Mouse (Mus musculus) cerebellum, adult 8-10 months (tissue): ENCODE data around the gene Snta1.

Experiments used
- DNase-seq: peaks from one replicate; pipeline ENCODE4 v3.0.0; 2022

The Snta1 gene

DNA sequence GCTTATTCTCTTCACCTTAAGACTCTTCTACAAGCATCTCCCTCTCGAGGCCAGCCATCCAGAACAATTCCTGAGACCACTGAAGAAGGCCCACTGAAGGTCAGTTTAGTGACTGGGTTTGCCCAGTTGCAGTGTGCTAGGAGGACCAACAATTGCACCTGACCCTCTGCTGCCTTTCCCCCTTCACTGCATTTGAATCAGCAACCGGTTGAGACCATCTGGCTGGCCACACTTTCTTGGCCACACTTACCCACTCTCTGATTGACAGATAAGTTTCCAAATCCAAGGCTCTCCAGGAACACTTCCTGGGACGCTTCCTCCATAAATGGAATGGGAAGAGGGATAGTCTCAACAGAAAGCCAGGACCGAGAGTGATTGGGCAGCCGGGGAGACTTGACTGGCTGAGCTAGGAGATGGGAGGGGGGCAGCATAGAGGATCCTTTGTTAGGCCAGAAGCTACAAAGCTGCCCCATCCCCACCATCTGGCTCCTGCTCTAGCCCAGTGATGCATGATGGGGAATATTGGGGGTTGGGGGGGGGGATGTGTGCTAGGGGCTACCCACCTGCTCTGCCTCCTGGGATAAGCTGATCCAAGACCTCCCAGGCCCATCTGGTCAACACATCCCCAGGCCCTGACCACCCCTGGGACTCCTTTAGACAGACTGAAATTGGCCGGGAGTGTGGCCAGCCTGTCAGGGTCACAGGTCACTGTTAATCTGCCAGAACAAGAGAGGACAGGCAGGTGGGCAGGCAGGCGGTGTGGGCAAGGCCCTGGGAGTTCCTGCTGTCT lies 13.2 kb upstream of the Snta1 start:
- peak; percentile 60 for DNase-seq

- DNase-seq = no peak
These were observed 12.0 kb upstream of the Snta1 start for GRCm38 (mm10) chr2:154419631-154420515.

- DNase-seq = no peak
These were observed 10.1 kb upstream of the Snta1 start for GRCm38 (mm10) chr2:154418001-154418400.

- peak; percentile 78 for DNase-seq
These were observed 9.2 kb upstream of the Snta1 start for GRCm38 (mm10) chr2:154417107-154417506.

DNA sequence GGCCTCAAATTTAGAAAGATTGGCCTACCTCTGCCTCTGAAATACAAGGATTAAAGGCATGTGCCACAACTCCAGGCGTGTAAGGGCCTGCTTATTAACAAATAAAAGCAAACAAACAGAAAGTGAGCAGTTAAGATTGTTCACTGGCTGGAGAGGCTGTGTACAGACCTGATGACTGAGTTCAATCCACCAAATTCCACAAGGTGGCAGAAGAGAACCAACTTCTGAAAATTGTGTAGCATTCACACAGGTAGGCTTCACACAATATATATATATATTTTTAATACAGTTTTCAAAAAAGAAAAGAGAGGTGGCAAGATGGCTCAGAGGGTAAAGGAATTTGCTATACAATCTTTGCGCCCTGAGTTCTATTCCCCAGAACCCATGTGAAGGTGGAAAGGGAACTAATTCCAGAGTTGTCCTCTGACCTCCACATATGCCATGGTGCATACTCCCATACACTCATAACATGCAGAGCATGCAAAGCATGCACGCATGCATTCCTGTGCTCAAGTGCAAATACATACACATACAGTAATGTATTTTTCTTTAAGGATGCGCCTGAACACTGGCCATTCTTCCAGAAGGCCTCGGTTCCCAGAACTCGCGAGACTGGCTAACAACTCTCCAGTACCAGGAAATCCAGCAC lies 4.2 kb upstream of the Snta1 start:
- peak; percentile 69 for DNase-seq

- DNase-seq = no peak
These were observed 2.5 kb upstream of the Snta1 start for GRCm38 (mm10) chr2:154410355-154410754.

DNA sequence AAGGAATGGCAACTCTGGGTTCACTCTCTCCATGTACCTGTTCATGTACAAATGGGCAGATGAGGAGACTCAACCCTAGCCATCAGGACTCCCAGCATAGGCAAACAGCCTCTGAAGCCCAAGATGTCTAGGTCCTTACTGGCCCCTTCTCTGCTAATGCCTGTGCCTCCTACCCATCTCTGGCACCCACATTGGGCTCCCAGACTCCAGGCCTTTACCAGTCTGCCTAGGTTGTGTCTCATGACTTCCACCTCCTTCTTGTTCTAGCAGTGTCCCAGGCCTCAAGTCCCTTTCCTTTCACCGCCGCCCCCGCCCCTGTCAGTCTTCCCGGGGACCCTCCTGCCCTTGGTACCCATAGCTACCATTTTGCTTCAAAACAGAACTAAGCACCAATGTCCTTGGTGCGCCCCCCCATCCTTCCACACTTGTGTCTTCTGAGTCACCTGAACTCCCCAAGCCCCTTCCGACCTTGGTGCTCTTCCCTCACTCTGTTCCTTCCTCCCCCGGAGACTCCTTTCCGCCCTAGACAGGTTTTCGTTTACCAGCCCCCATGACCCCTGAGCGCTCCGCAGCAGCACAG lies 746 bp downstream of the Snta1 start:
- DNase-seq = no peak

GRCm38 (mm10) chr2:154405447-154405994 lies 2.4 kb downstream of the Snta1 start:
- DNase-seq = no peak

DNA sequence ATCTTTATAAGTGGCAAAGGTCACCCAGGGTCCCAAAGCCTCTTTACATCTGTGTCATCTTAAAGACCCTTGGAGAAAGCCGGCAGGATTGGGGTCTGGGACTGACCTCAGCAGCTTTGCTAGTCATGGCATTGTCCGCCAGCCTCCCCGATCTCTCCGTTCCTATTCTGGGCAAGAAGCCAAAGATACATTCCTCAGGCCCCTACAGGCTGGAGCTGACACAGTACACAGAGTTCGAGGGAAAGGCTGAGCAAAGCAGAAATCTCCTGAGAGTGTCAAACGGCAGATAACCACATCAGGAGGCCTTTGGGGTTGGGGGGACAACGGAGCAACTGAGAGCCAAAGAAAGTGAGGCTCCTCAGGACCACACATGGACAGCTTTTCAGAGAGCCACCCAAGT lies 5.1 kb downstream of the Snta1 start:
- no peak for DNase-seq

DNA sequence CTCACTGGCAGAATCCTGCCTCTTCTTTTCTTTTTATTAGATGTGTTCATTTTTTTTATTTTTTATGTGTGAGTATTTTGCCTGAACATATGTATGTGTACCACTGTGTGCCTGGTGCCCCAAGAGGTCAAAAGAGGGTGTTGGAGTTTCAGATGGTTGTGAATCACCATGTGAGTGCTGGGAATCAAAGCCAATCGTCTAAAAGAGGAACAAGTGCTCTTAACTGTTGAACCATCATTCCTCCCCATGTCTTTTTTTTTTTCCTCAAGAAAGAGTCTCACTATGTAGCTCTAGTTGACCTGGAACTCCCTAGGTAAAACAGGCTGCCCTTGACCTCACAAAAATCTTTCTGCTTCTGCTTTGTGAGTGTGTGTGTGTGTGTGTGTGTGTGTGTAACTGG lies 5.9 kb downstream of the Snta1 start:
- no peak for DNase-seq

DNA sequence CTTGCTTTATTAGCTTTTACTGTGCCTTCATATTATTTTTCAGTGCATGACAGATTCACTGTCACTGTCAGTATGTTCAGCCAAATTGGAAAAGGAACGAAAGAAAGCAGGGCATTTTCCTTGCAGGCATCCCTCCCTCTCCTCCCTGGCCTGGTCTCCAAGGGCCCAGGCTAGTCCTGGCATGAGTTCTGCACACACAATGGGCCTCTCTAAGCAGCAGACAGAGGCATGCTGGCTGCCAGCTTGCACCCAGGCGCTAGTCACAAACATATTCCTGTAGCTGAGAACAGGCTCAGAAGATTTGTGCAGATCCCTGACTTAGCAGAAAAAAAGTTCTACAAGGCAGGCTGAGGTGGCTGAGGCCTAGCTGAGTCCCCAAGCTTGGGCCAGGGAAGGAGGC lies 8.6 kb downstream of the Snta1 start:
- DNase-seq = no peak

- no peak for DNase-seq
These were observed 9.6 kb downstream of the Snta1 start for GRCm38 (mm10) chr2:154398267-154398666.

DNA sequence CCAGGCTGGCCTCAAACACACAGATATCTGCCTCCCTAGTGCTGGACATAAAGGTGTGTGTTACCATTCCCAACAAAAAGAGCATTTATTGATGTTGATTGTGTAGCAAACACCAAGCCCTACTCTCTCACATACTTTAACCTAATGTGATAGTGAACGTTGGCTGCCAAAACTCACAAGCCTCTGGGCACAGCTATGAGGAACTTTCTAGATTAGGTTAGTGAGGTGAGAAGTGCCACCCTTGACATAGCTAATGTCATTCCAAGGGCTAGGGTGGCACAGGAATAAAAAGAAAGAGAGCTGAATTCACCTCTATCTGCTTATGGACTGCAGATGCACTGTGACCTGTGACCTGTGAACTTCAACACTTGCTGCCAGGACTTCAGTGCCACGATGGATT lies 11.4 kb downstream of the Snta1 start:
- no peak for DNase-seq

GRCm38 (mm10) chr2:154394602-154395001 lies 13.3 kb downstream of the Snta1 start:
- DNase-seq = peak; percentile 48

DNA sequence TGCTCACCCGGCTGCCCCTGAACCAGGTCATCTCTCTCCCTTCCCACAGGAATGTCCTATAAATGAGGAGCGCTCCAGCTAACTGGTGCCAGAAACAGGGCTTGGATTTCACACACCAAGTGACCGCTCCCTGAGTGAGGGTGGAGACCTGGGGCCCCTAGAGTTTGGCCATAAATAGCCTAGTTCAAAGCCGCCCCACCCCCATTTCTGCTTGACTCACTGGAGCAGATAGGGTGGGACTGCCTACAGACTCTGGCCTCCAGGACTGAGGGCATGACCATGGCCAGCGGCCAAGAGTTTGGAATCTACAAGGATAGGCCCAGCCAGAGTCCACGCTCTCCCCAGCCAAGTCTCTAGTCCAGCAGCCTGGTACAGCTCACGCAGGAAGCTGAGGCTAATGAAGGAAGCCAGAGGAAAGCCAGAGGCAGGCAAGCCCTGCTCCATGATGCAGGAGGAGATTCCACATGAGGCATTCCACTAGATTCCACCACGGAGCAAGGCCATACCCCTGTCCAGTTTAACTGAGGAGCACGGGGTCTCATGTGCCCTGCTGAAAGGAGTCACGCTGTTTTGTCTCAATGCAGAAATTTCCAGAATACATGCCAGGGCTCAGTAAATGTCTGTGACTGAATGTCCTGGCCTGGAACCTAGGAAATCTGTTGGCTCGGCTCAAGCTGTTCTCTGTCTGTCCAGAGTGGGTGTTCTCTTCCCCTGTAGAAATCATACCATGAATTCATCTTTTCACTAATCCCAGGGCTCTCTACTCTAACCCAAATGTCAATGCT lies 17.5 kb downstream of the Snta1 start:
- no peak for DNase-seq

- DNase-seq = no peak
These were observed 28.8 kb downstream of the Snta1 start for GRCm38 (mm10) chr2:154379103-154379502.

DNA sequence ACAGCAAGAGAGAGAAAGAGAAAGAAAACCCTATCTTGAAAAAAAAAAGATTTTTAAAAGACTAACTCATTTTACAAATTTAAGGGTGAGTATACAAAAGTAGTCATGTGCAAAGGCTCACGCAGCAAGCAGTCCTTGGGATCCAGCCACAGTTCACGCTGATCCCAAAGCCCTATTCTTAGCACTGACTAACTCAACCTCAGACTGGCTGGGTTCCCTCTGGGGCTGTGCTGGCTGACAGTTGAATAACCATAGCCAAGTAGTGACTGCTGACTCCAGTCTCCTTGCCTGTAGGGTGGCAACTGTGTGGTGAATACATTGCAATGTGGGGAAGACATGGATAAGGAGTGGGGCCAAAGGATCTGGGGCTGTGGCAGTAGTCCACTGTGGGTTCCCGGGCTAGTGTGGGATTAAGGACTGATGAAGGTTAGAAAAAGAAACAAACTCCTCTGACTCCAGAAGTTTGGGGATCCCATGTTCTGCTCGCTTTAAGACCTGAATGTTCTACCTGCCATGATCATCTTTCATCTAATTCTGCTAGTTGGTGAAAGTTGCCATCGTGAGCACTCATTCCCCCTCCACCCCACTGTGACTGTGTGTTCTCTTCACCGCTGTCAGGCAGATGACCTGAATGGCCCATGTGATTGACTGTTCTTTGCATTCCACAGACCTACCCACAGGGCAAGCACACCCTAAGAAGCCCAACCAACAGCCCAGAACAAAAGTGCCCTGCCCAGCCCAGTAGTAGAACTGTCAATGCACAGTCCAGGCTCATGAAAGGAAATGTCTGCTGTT lies 32.9 kb downstream of the Snta1 start:
- DNase-seq = no peak

DNA sequence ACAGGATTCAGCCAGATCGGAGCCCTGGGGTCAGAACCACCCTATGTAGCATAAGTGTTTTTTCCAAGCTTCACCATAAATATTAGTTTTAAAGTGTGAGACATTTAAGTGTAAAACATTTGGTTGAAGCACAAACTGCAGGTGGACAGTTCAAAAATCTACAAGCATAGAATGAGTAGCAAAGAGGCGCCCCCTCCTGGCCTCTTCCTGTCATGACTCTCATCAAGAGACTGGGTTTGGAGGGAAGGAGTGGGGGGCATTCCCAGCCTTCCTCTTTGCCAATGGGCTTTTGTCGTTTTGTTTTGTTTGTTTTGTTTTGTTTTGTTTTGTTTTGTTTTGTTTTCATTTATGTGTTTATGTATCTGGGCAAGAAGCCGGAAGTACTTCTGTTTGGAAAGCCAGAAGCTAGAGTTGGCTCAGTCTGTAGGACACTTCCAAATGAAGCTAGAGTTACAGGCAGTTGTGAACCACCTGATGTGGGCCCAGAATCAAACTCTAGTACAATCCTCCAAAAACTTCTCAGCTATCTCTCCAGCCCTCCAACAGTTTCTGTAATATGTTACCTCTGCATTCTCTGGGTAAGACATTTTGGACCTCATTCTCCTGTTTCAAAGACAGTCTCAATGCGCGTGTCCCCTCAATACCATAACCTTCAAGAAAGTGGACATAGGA lies 33.8 kb downstream of the Snta1 start:
- peak; percentile 50 for DNase-seq

DNA sequence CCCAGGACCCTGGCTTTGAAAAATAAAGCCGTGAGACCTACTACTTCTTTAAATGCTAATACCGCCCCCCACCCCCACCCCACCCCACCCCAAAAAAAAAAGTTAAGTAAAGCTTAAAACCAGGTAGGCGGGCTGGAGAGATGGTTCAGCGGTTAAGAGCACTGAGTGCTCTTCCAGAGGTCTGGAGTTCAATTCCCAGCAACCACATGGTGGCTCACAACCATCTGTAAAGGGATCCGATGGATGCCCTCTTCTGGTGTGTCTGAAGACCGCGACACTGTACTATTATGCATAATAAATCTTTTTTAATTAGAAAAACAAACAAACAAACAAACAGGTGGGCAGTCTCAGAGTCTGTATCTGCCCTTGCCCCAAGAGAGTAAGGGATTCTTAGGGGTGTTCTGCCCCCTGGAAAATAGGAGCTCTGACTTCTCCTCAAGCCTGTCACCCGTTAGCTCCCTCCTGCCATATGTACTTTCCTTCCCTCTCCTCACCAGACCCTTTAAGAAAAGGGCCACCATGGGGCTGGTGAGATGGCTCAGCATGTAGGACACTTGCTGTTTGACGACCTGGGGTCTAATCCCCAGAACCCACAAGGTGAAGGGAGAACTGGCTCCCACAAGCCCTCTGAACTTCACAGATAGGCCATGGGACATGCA lies 34.9 kb downstream of the Snta1 start, which contains the start of gene Cdk5rap1:
Gene Cdk5rap1, minus strand, starts transcription at position 169 of the 659 bp plus-strand sequence.
- DNase-seq = no peak
